12 mouse cellular contexts compared by ENCODE assay signal in genomic region chr5:121807186-121807585, GRCm38 (mm10). TPM values are rescaled to one million over a fixed set of nuclear protein-coding genes. Genes with fewer than 3 reads are reported as not detected.
DNase-seq lines count a peak whose midpoint lies in the region; TF ChIP-seq lines count a peak whose summit lies in the region.
"Had no signal": no experiment of that assay in that cellular context is flagged by ENCODE, and none has a peak within 500 bp of the region (broad histone marks: within the 10 kb centered on the region; RNA-seq: fewer than 3 reads in every experiment).

No protein-coding gene starts in this region.

- intact Hi-C loops in left cerebral cortex, adult 2 months (cut with DNase I), result no loop called here
- intact Hi-C loops in left cerebral cortex, postnatal 4 days (cut with DNase I), result no loop called here

- peak; percentile 42 for DNase-seq in gastrocnemius, adult 18-20 months (ENCODE audit: low spot score)
- no peak for DNase-seq in gastrocnemius, postnatal 25 days
- DNase-seq in left cerebral cortex, adult 2 months (ENCODE audit: extremely low spot score in 1 of 2, low spot score in 2 of 2), result no peak
- no peak for DNase-seq in left cerebral cortex, postnatal 4 days
- DNase-seq in NIH3T3 (ENCODE audit: low read depth), result peak; percentile 49
- peak; percentile 35 for DNase-seq in retina, embryonic 14.5 days (ENCODE audit: low spot score)
- DNase-seq in spleen, postnatal 14 days (ENCODE audit: low spot score in 2 of 2), result no peak
- no peak for DNase-seq in left cerebral cortex, adult 8-10 months (ENCODE audit: low spot score in 2 of 2)
- DNase-seq: kidney, adult 8-10 months; lung, adult 18-20 months; right cerebral cortex, postnatal 4 days had no signal

- TF ChIP-seq CTCF in left cerebral cortex, adult 2 months (IDR thresholded peaks at IDR 0.05), result no peak

- H3K4me3 ChIP-seq in left cerebral cortex, adult 2 months, result no peak overlapping the region
- H3K4me3 ChIP-seq: erythroblast, embryonic 14.5 days had no signal

- peak overlapping the region; percentile 68 for H3K27ac ChIP-seq in left cerebral cortex, adult 2 months

RNA-seq across cellular contexts. Expression of gene Sh2b3, which starts 30.3 kb away (rescaled TPM):
- 10 to 100 TPM; 11.4 to 13.0 TPM for total RNA-seq in gastrocnemius, adult 18-20 months (2021)
- total RNA-seq in gastrocnemius, postnatal 25 days (2021), result 10 to 100 TPM; 12.1 to 14.9 TPM
- 10 to 100 TPM; 21.2 to 27.5 TPM for total RNA-seq in left cerebral cortex, adult 2 months (2021)
- total RNA-seq in left cerebral cortex, postnatal 4 days (2021), result 10 to 100 TPM; 13.3 to 13.4 TPM
- 10 to 100 TPM; 17.9 to 22.1 (median 19.9) TPM for total RNA-seq in left cerebral cortex, adult 8-10 months (2022)

RNA-seq across cellular contexts. Expression of gene Pheta1, which starts 41.6 kb away (rescaled TPM):
- total RNA-seq in gastrocnemius, adult 18-20 months (2021), result 1 to 10 TPM; 4.4 to 5.7 TPM
- total RNA-seq in gastrocnemius, postnatal 25 days (2021), result 1 to 10 TPM; 4.3 to 4.9 TPM
- 10 to 100 TPM in 1 of 2 experiments, 1 to 10 TPM in 1; 8.9 to 10.5 TPM for total RNA-seq in left cerebral cortex, adult 2 months (2021)
- 10 to 100 TPM; 19.4 to 19.9 TPM for total RNA-seq in left cerebral cortex, postnatal 4 days (2021)
- 10 to 100 TPM in 2 of 4 experiments, 1 to 10 TPM in 2; 9.3 to 11.0 (median 9.7) TPM for total RNA-seq in left cerebral cortex, adult 8-10 months (2022)

Comparison
In these comparisons a context has a peak if more than half of its experiments do, and no peak if none do; other contexts are left out.
1. DNase-seq: peak in gastrocnemius, adult 18-20 months (single experiment), NIH3T3 (single experiment) and retina, embryonic 14.5 days (single experiment); none in gastrocnemius, postnatal 25 days (single experiment), left cerebral cortex, adult 2 months (0 of 2), left cerebral cortex, postnatal 4 days (single experiment), spleen, postnatal 14 days (0 of 2) and left cerebral cortex, adult 8-10 months (0 of 2).